Mouse (Mus musculus): Measurements from ENCODE around the gene Spata32.
"Not testable (repeated sequence)": the region's sequence is repeated elsewhere in the genome, so short reads cannot be mapped to it uniquely, and the experiment has no call there.

The Spata32 gene

DNA sequence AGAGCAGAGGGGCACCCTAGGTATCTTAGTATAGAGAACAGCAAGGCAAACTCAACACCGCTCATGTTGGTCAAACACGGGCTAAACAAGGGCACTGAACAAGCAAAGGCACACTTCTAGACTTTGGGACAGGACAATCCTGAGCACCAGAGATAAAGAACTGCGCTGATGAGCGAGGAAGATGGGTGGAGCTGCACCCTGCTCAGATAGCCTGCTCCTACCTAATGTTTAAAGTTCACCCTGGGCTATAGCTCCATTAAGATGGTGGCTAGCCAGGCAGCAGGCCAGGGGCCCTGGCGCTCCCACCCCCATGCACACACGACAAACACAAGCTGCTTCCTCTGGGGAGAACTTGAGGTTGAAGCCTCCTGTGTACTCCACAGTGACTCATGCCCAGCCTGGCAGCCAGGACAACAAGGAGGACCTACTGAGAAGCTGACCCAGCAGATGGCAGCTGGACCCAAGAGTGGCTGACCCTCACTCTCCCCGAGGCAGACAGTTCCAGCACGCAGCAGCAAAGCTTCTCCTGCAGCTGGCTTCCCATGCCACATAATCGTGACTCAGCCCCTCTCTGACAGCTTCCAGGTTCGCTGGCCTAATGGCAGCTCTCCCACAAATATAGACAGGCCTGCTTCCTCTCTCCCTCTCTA is 28.0 kb upstream of the Spata32 start:
- no peak for DNase-seq (ENCODE audit: low spot score in 2 of 2)

DNA sequence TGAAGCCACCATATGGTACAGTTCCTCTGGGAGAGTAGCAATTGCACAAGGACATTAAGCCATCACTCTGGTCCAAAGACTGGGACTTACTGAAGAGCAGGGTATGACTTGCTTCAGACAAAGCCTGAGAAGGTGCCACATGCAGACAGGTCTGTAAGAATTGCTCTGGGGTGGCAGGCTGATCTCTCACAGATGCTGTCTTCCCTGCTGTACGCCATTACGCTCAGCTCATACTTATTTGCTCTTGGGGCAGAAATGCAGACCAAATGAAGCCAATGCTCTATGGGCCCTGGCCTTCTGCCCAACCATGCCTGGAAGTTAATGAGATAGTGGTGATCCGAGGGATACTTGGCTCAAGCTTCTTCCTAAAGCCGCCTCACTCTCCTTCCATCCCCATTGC is 26.6 kb upstream of the Spata32 start:
- DNase-seq (ENCODE audit: low spot score in 2 of 2): no peak

GRCm38 (mm10) chr11:103240740-103241139 is 22.5 kb upstream of the Spata32 start:
- no peak for DNase-seq (ENCODE audit: low spot score in 2 of 2)

GRCm38 (mm10) chr11:103237757-103238156 is 19.5 kb upstream of the Spata32 start:
- DNase-seq (ENCODE audit: low spot score in 2 of 2): no peak

DNA sequence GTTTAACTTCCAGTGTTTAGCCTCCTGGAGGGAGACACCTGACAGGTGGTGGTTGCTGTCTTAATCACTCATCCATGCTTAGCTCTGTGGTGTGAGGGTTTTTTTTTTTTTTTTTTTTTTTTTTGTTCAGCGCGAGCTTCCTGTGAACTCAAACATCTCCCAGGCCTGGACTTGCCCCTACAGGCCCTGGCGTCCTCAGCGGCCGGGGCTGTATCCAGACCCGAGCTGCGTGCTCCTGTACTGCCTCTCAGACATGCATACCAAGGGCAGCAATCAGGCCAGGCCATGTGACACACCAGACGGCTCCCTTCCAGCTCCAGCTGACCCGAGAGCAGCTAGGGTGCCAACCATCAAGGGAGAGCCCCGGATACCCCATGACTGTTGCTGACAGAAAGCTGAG is 18.7 kb upstream of the Spata32 start:
- no peak for DNase-seq (ENCODE audit: low spot score in 2 of 2)

- DNase-seq (ENCODE audit: low spot score in 2 of 2): no peak
Observed at GRCm38 (mm10) chr11:103236431-103236830, 18.2 kb upstream of the Spata32 start.

GRCm38 (mm10) chr11:103235702-103236101 is 17.5 kb upstream of the Spata32 start:
- DNase-seq (ENCODE audit: low spot score in 2 of 2): no peak

- no peak for DNase-seq (ENCODE audit: low spot score in 2 of 2)
Observed at GRCm38 (mm10) chr11:103234447-103234846, 16.2 kb upstream of the Spata32 start.

DNA sequence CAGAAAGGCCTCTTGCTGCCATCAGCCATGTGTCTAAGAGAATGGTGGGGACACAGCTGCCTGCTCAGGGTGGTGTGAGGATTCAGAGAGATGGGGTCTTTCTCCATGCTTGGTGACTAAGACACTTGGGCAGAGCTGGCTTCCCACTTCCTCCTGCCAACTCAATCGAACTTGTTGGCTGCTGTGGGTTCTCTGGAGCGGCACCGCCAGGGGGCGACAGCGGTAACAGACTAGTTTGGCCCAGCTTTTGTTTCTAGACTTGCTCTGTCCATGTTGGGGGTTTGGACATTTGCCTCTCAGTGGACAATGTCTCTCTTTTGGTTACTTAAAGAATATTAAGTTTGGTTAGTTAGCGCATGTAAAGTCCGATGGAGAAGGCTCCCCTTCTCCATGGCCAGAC is 14.7 kb upstream of the Spata32 start:
- peak; percentile 69 to 80 for DNase-seq (ENCODE audit: low spot score in 2 of 2)

- DNase-seq (ENCODE audit: low spot score in 2 of 2): no peak
Observed at GRCm38 (mm10) chr11:103231367-103231766, 13.1 kb upstream of the Spata32 start.

DNA sequence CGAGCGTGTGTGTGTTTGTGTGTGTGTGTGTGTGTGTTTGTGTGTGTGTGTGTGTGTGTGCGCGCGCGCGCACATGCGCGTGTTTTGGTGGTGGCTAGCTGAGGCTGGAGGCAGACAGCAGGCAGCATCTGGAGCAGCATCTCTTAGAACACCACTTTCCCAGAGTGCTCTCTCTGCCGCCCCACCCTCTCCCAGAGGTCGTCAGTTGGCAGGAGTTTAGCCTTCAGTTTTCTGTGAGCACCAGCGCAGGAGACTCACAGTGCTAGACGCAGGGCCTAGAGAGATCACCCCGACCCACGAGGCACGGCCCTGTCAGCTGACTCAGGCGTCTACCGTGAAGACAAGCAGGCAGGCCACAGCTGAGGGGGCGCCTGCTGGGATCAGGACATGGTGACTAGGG is 12.4 kb upstream of the Spata32 start:
- no peak for DNase-seq (ENCODE audit: low spot score in 2 of 2)

GRCm38 (mm10) chr11:103229608-103230007 is 11.4 kb upstream of the Spata32 start:
- no peak for DNase-seq (ENCODE audit: low spot score in 2 of 2)

DNA sequence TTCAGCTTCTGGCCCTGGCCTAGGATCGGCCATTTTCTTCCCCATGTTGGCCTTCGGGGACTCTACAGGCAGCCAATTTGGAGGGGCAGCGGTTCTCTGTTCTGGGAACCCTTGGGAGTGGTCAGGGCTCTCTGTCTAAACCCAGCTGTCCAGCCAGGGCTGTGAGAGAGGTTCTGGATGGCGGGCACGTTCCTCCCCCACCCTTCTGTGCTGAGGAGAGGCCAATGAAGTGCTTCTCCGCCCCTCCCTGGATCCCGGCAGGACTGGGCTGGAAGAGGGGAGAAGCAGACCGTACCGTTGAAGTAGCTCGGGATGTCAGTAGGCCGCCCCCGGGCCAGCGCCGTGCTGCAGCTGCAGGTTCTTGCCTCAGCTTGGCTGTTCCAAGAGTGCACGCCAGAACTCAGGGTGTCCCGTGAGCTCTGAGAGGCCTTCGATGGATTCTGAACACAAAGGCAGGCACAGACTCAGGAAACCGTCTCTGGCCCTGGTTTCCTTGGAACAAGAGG is 5.8 kb upstream of the Spata32 start:
- DNase-seq (ENCODE audit: low spot score in 2 of 2): no peak

DNA sequence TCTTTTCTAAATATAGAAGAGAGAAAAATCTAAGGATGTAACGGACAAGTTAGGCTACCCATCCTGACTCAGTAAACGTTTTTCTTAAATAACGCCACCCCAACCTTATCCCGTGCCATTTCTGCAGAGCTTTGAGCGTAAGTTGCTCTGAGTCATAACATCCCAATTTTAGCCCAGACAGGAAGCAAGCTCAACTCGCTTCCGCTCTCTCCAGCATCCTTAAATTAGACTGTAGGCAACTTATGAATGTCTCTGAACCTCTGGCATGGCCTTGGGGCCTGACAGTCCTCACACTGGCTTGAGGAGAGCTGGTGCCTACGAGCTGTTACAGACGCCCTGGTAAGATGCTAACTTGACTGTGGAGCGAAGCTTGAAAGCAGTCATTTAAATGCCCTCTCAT is 5.2 kb upstream of the Spata32 start:
- no peak for DNase-seq (ENCODE audit: low spot score in 2 of 2)

DNA sequence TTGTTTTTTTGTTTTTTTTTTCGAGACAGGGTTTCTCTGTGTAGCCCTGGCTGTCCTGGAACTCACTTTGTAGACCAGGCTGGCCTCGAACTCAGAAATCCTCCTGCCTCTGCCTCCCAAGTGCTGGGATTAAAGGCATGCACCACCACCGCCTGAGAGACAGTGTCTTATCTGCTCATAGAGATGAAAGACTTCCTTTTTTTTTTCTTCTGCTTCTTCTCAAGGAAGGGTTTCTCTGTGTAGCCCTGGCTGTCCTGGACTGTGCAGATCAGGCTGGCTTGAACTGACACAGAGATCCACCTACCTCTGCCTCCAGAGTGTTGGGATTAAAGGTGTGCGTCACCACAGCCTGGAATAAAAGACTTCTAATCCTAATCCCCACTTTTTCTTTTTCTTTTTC is 4.5 kb upstream of the Spata32 start:
- not testable (repeated sequence) for DNase-seq (ENCODE audit: low spot score in 2 of 2)

- no peak for DNase-seq (ENCODE audit: low spot score in 2 of 2)
Observed at GRCm38 (mm10) chr11:103221437-103221836, 3.2 kb upstream of the Spata32 start.

- no peak for DNase-seq (ENCODE audit: low spot score in 2 of 2)
Observed at GRCm38 (mm10) chr11:103219995-103220394, 1.8 kb upstream of the Spata32 start.

DNA sequence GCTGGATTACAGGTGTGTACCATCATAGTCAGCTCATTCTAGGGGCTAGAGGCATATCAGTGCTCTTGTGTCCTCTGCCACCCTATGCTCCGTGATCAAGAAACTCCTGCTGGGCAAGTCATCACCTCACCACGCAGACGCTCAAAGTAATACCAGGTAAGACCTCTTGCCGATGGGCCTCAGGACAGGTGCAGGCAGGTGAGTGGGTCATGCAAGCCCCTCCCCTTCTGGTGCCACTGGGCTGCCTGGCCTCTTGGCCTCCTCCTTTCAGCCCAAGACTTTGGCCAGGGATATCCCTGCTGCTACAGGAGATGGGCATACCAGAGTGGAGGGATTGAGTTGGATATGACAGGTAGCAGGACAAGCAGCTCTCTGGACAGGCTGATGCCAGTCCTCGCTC is 1.0 kb upstream of the Spata32 start:
- no peak for DNase-seq (ENCODE audit: low spot score in 2 of 2)

DNA sequence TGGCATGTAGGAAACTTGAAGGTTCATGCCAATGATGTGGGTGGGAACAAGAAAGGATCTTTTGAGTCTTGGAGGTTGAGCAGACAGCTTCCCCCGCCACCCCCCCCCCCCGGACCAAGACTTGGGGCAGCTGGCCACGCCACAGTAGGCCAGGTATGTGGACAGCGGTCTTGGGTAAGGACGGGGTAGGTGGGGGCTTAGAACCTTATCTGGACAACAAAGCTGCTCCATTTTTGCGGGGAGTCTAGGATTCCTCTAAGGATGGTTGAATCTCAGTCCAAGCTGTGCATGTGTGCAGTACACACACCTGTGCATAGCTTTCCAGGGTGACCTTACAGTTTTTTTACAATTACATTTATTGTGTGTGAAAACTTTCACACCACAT is 277 bp upstream of the Spata32 start:
- DNase-seq (ENCODE audit: low spot score in 2 of 2): no peak

DNA sequence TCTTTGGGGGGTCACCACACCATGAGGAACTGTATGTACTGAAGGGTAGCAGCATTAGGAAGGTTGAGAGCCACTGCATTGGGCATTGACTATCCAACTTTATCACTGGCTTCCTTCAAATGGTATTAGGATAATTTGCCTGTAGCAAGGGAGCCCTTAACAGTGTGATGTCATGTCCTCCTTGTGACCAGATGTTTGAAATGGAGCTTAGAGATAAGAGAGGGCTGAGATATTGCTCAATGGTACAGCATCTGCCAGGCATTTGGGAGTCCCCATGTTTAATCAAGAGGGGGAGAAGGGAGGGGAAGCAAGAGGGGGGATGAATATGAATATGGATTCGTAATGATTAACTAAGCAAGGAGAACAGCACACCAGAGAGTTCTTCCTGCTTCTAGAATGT is 2.9 kb downstream of the Spata32 start:
- no peak for DNase-seq (ENCODE audit: low spot score in 2 of 2)

- no peak for DNase-seq (ENCODE audit: low spot score in 2 of 2)
Observed at GRCm38 (mm10) chr11:103213712-103214111, 4.5 kb downstream of the Spata32 start.

DNA sequence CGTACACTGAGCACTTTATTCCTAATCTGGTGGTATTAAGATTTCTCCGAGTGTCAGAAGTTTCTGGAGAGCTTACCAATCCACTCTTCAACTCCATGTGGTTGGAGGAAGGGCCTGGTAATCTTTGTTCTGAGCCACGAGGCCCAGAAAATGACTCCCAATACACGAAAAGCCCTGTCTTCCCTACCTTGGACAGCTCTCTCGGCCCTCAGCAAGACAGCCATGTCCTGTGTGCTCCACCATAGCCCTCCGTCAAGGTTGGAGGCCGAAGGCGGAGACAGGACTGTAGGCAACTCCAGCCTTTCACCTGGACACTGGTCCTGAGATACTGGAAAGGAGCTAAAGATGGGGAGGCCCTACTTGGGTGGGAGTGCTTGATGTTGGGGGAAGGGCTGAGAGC is 7.9 kb downstream of the Spata32 start:
- no peak for DNase-seq (ENCODE audit: low spot score in 2 of 2)

GRCm38 (mm10) chr11:103208458-103208857 is 9.8 kb downstream of the Spata32 start, which contains the start of gene 1700023F06Rik:
Gene 1700023F06Rik, minus strand, starts transcription at chr11:103208558.
- no peak for DNase-seq (ENCODE audit: low spot score in 2 of 2)

DNA sequence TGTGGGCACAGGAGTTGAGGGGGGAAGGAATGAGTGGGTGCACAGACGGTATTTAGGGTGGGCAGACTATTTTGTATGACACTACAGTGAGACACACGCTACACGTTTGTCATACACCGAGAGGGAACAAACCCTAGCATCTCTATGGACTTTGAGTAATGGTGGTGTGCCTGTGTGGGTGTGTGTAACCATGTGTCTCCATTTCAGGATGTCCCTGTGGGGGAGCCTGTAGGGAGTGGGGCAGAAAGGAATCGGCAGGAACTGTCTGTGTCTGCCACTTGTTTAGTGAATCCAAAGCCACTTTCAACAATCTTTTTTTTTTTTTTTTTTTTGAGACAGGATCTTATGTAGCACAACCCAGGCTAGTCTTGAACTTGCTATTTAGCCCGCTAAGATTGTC is 12.0 kb downstream of the Spata32 start:
- DNase-seq (ENCODE audit: low spot score in 2 of 2): no peak
